Mouse (Mus musculus): Measurements from ENCODE around the gene Efcab10. TPM values are rescaled to one million over a fixed set of nuclear protein-coding genes. Genes with fewer than 3 reads are reported as not detected.

Efcab10 gene
- total RNA-seq, 2 experiments from 2014 or later: 1.2 to 2.1 TPM

DNA sequence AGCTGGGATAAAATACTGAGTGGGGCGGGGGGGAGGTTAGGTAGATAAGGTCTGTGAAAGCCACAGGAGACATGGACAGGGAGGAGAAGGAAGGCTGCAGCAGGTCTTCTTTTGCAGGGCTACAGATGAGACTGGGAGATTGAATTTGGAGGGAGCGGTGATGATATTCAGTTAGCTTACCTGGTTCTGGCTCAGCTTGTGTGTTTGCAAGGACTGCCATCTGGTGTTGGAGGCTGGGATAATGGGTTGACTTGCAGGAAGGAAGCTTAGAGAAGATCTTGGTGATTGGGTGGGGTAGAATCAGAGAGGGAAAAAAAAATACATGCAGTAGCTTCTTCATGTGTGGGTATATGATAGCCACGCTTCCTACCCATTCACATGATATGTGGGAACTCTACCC is 29.7 kb downstream of the Efcab10 start:
- DNase-seq (ENCODE audit: low spot score in 2 of 2): peak; percentile 39 to 71

DNA sequence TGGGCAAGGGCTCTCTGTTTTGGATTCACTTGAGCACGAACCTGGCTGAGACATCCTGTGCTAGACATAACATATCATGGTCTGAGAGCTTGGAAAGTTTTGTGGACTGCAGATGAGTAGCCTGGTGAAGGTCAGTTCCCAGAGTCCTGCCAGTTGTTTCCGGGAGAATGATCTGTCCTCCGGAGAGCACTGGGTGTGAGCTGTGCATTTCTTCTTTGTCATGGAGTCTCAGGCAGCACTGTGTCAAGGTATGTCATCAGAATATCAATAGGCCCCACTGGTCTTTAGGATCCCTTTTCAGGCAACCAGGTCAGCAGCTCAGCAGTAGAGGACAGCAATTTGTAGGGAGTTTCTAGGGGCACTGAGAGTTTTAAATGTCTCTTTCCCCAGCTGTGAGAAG is 32.6 kb downstream of the Efcab10 start:
- DNase-seq (ENCODE audit: low spot score in 2 of 2): no peak

DNA sequence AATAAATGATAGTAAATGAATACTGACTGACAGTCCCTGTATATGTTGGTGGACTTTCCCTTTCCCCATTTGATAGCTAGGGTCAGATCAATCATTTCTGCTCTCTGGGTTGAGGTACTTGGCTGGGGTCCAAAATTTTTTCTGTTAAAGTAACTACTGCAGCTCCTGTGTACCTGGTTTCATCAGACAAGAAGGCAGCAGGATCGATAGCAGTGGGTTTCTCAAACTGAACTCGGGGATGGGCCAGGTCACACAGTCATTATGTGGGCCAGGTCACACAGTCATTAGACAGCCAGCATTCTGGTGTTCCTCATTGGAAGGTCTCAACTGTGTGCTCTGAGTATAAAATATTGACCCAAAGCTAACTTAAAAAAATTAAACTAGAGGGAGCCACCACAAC is 33.1 kb downstream of the Efcab10 start:
- DNase-seq (ENCODE audit: low spot score in 2 of 2): no peak

DNA sequence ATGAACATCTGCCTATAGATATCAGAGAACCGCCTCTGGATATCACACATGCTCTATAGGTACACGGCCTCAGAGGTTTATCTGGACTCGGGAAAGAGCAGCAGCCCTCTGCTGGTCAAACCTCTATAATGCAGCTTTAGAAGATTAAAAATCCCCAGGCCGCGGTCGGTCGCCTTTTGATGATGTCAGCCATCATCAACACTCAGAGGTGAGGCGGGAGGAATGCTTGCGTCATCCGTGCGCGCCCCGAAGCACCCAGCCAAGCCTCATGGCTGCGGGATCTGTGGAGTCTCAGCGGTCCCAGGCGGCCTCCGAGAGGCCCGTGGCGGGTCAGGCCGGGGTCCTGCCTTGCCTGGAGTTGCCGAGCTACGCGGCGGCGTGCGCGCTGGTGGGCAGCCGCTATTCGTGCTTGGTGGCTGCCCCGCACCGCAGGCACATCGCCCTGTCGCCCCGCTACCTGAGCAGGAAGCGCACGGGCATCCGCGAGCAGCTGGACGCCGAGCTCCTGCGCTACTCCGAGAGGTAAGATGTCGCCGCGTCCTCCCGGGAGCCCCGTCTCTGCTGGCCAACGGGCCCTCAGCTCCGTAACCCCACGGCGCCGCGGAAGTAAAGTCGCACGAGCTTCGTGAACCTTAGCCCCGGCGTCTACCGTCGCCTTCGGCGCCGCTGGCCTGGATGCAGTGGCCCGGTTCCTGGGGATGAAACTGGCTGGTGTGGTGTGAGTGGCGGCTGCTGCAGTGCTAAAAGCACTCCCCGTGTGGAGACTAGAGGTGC is 34.9 kb downstream of the Efcab10 start, which contains the start of gene Twistnb:
Twistnb (plus strand) TSS at position 249 of the 774 bp plus-strand sequence.
- DNase-seq (ENCODE audit: low spot score in 2 of 2): peak; percentile 98

DNA sequence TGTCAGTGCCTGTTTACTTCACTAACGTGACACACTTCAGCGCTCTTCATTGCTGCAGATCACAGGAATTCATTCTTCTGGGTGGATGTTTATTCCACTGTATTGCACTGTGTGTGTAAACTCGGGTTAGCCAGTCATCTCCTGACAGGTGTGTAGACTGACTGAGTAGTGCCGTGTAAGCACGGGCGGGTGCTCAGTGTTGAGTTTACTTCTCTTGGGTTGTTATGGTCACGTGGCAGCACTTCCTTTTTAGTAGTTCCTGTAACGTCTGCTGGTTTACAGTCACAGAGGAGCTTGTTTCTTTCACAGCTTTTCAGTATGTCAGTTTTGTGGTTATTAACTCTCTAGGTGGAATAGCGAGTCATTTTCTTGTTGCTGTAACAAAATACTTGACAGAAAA is 39.2 kb downstream of the Efcab10 start:
- DNase-seq (ENCODE audit: low spot score in 2 of 2): no peak

DNA sequence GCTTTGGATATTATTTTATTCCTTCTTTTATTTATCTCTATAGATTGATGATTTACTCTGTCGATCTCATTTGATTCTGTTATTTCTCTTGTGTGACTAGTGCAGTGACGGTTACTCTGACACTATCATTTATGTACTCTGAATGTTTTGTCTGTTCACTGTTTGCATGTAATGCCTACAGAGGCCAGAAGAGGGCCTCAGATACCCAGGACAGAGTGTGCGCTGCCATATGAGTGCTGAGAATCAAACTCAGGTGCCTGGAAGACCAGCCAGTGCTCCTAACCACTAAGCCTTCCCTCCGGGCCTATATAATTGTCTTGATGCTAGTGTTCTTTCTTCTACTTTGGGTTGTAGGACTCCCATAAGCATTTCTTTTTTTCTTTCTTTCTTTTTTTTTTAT is 40.1 kb downstream of the Efcab10 start:
- no peak for DNase-seq (ENCODE audit: low spot score in 2 of 2)

Other genes starting within 250 kb of the Efcab10 start
- gene Atxn7l1, start 247.2 kb upstream of the Efcab10 start, total RNA-seq (2021): 10 to 100 TPM; 46.3 to 47.5 TPM
- gene Twistnb, start 34.8 kb downstream of the Efcab10 start, total RNA-seq (2021): 10 to 100 TPM; 11.4 to 13.8 TPM

Data from layer of hippocampus, postnatal 14 days (tissue).